Mouse (Mus musculus) neural tube, embryonic 12.5 days (tissue): ENCODE measurements around the gene Nacc1. TPM values are rescaled to one million over a fixed set of nuclear protein-coding genes. Genes with fewer than 3 reads are reported as not detected.
"Not testable (repeated sequence)": the region's sequence is repeated elsewhere in the genome, so short reads cannot be mapped to it uniquely, and the experiment has no call there.

ENCODE experiments used
- ATAC-seq: fragments of 200-750 bp; cut with Nextera tagmentation; 2 replicates; pipeline ENCODE4 v1.8.0; 2017; ENCODE audit warnings: low read depth, mild to moderate bottlenecking, moderate TSS enrichment, moderate library complexity; ENCODE audit not compliant: low FRiP score
- H3K27ac ChIP-seq: fragments of 300-500 bp; sonication (generic); 2 replicates; pipeline ENCODE4 v1.5.1; 2016
- H3K27me3 ChIP-seq: fragments of 300-500 bp; sonication (generic); replicated peaks from 2 replicates; pipeline ENCODE4 v1.6.1; 2016; ENCODE audit warnings: mild to moderate bottlenecking
- H3K36me3 ChIP-seq: fragments of 300-500 bp; sonication (generic); 2 replicates; pipeline ENCODE4 v1.6.1; 2016; ENCODE audit warnings: mild to moderate bottlenecking
- H3K4me1 ChIP-seq: fragments of 300-500 bp; sonication (generic); 2 replicates; pipeline ENCODE4 v1.6.1; 2016
- H3K4me2 ChIP-seq: fragments of 300-500 bp; sonication (generic); replicated peaks from 2 replicates; pipeline ENCODE4 v1.6.1; 2016; ENCODE audit warnings: mild to moderate bottlenecking
- H3K4me3 ChIP-seq: fragments of 300-500 bp; sonication (generic); 2 replicates; pipeline ENCODE4 v1.5.1; 2016
- H3K9ac ChIP-seq: fragments of 300-500 bp; sonication (generic); 2 replicates; pipeline ENCODE4 v1.6.1; 2016; ENCODE audit warnings: mild to moderate bottlenecking
- H3K9me3 ChIP-seq: fragments of 300-500 bp; sonication (generic); 2 replicates; pipeline ENCODE4 v1.6.1; 2016; ENCODE audit warnings: mild to moderate bottlenecking
- WGBS: fragments of 180-500 bp; shearing (Covaris S2); methylation state at CpG from one replicate; pipeline ENCODE4 v1.1.7; 2016; 5-methylcytosine and 5-hydroxymethylcytosine counted together
- polyA plus RNA-seq: library from polyadenylated mRNA; unstranded; fragments of >200 nt; fragmentation: Nextera tagmentation; extraction: Ambion mirVana; gene quantifications from 2 replicates; pipeline ENCODE4 v1.2.1, GENCODE M21; 2016

The Nacc1 gene
- polyA plus RNA-seq, 1 experiment from 2014 or later = 19.2 TPM

- H3K9ac ChIP-seq = no peak overlapping the region
Observed at GRCm38 (mm10) chr8:84630145-84630544, 57.5 kb downstream of the Nacc1 start.

DNA sequence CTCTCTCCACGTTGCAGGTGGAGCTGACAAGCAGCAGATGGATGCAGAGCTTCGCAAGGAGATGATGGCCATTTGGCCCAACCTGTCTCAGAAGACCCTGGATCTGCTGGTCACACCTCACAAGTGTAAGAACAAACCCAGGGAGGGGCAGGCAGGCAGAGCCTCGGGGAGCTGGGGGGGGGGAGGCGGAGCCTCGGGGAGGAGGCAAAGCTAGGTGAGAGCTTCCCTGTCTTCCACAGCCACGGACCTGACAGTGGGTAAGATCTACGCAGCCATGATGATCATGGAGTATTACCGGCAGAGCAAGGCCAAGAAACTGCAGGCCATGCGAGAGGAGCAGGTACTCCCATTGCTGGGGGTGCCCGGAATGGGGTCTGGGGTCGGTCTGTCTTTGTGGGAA, 58.1 kb downstream of the Nacc1 start:
- H3K4me1 ChIP-seq = peaks cover 1% of the 10 kb centered on the region; the same call in 1 of the 2 replicates
- 76% methylated on average over 11 of the region's 11 CpGs for WGBS
- H3K36me3 ChIP-seq = peaks cover 20% of the 10 kb centered on the region
- no peaks in the 10 kb centered on the region for H3K9me3 ChIP-seq
- ATAC-seq = no peak; the same call in 1 of the 2 replicates
- no peak overlapping the region for H3K9ac ChIP-seq
- H3K27ac ChIP-seq = no peak overlapping the region
- H3K4me3 ChIP-seq = no peak overlapping the region
- no peak overlapping the region for H3K4me2 ChIP-seq
- no peaks in the 10 kb centered on the region for H3K27me3 ChIP-seq

More at GRCm38 (mm10) chr8:84630145-84630544, 57.5 kb downstream of the Nacc1 start:
- H3K4me2 ChIP-seq = no peak overlapping the region
- no peak overlapping the region for H3K4me3 ChIP-seq
- H3K4me1 ChIP-seq = peaks cover 7% of the 10 kb centered on the region
- H3K36me3 ChIP-seq = peaks cover 20% of the 10 kb centered on the region
- ATAC-seq = no peak
- no peaks in the 10 kb centered on the region for H3K9me3 ChIP-seq
- H3K27me3 ChIP-seq = no peaks in the 10 kb centered on the region
- WGBS = 75% methylated on average over 4 of the region's 4 CpGs
- H3K27ac ChIP-seq = no peak overlapping the region

DNA sequence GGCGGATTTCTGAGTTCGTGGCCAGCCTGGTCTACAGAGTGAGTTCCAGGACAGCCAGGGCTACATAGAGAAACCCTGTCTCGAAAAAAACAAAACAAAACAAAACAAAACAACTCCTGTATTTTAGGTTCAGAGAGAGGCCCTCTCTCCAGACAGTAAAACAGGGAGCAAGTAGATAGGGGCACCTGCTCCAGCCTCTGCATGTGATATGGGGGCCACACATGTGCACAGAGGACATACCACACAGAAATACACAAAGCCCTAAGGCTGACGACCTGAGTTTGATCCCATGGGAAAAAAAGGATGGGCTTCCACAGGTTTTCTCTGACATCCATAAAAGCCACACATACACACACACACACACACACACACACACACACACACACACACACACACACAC, 64.2 kb downstream of the Nacc1 start:
- H3K4me1 ChIP-seq, H3K4me2 ChIP-seq, H3K36me3 ChIP-seq, ATAC-seq, H3K4me3 ChIP-seq, H3K27ac ChIP-seq, H3K9me3 ChIP-seq, H3K27me3 ChIP-seq, H3K9ac ChIP-seq: not testable (repeated sequence)
- WGBS = 86% methylated on average over 4 of the region's 4 CpGs

DNA sequence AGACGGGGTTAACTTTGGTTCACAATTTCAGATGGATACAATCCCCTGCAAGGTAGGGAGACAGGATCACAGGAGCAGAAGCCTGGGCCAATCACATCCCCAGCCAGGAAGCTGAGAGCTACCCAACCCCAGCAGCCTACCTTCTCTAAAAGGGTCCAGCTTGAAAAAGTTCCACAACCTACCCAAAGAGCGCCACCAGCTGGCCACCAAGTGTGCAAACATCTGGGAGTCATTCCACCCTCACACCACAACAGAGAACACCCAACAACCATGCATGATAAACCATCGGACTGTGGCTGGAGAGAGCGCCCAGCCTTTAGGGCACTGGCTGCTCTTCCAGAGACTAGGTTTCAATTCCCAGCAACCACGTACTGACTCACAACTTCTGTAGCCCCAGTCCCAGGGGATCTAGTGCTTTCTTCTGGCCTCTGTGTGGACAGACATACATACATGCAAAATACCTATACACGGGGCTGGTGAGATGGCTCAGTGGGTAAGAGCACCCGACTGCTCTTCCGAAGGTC, 66.5 kb downstream of the Nacc1 start:
- no peak for ATAC-seq
- no peaks in the 10 kb centered on the region for H3K9me3 ChIP-seq
- no peak overlapping the region for H3K4me3 ChIP-seq
- no peaks in the 10 kb centered on the region for H3K27me3 ChIP-seq
- WGBS = 73% methylated on average over 8 of the region's 8 CpGs
- peaks cover 7% of the 10 kb centered on the region; the same call in 1 of the 2 replicates for H3K4me1 ChIP-seq
- no peak overlapping the region for H3K4me2 ChIP-seq
- no peak overlapping the region for H3K9ac ChIP-seq
- no peak overlapping the region for H3K27ac ChIP-seq
- no peaks in the 10 kb centered on the region for H3K36me3 ChIP-seq

Other genes with a start within 250 kb of the Nacc1 start
- gene Ier2, start 25.0 kb downstream of the Nacc1 start, polyA plus RNA-seq = 72.4 and 72.8 TPM in 2 replicates
- 58.5 and 59.1 TPM in 2 replicates for gene Trmt1, start 1.6 kb downstream of the Nacc1 start, polyA plus RNA-seq
- gene Lyl1, start 13.6 kb upstream of the Nacc1 start, polyA plus RNA-seq = 4.4 and 4.5 TPM in 2 replicates
- 2.5 and 2.6 TPM in 2 replicates for gene G430095P16Rik, start 35.1 kb upstream of the Nacc1 start, polyA plus RNA-seq
- gene Nfix, start 112.5 kb upstream of the Nacc1 start, polyA plus RNA-seq = 8.4 and 11.2 TPM in 2 replicates
- gene Dand5, start 135.0 kb upstream of the Nacc1 start, polyA plus RNA-seq = 6.5 and 8.3 TPM in 2 replicates
- 39.7 and 40.1 TPM in 2 replicates for gene Gadd45gip1, start 143.7 kb upstream of the Nacc1 start, polyA plus RNA-seq
- gene Rad23a, start 152.8 kb upstream of the Nacc1 start, polyA plus RNA-seq = 89.7 and 94.8 TPM in 2 replicates
- 753 and 769 TPM in 2 replicates for gene Calr, start 159.1 kb upstream of the Nacc1 start, polyA plus RNA-seq
- 108 and 110 TPM in 2 replicates for gene Farsa, start 169.1 kb upstream of the Nacc1 start, polyA plus RNA-seq
- gene Syce2, start 184.2 kb upstream of the Nacc1 start, polyA plus RNA-seq = 34.2 and 34.9 TPM in 2 replicates
- gene Gcdh, start 206.1 kb upstream of the Nacc1 start, polyA plus RNA-seq = 32.1 and 37.0 TPM in 2 replicates
- 3.4 and 4.0 TPM in 2 replicates for gene Klf1, start 214.1 kb upstream of the Nacc1 start, polyA plus RNA-seq
- gene Dnase2a, start 220.7 kb upstream of the Nacc1 start, polyA plus RNA-seq = 5.2 and 6.5 TPM in 2 replicates
- 43.0 and 44.9 TPM in 2 replicates for gene Mast1, start 249.5 kb upstream of the Nacc1 start, polyA plus RNA-seq